Mouse (Mus musculus) left cerebral cortex, postnatal 36 days (tissue): ENCODE results near the gene Lhfpl4. TPM values are rescaled to one million over a fixed set of nuclear protein-coding genes. Genes with fewer than 3 reads are reported as not detected.

Source experiments
- DNase-seq, 2 experiments: peaks; one replicate each; pipeline ENCODE4 v3.0.0; 2021 to 2022; ENCODE audit warnings: low spot score in 2 of 2, mixed read lengths in 1 of 2
- intact Hi-C: fragments of 180-260 bp; cut with DNase I; formaldehyde crosslinking; loops from one replicate; pipeline ENCODE4 v1.15.1; 2025
- total RNA-seq, 2 experiments: library from RNA; stranded (reverse); gene quantifications; 2 replicates each; pipeline ENCODE4 v1.2.3; 2021

Lhfpl4 gene
- total RNA-seq = 10 to 100 TPM; 79.6 to 85.5 TPM

DNA sequence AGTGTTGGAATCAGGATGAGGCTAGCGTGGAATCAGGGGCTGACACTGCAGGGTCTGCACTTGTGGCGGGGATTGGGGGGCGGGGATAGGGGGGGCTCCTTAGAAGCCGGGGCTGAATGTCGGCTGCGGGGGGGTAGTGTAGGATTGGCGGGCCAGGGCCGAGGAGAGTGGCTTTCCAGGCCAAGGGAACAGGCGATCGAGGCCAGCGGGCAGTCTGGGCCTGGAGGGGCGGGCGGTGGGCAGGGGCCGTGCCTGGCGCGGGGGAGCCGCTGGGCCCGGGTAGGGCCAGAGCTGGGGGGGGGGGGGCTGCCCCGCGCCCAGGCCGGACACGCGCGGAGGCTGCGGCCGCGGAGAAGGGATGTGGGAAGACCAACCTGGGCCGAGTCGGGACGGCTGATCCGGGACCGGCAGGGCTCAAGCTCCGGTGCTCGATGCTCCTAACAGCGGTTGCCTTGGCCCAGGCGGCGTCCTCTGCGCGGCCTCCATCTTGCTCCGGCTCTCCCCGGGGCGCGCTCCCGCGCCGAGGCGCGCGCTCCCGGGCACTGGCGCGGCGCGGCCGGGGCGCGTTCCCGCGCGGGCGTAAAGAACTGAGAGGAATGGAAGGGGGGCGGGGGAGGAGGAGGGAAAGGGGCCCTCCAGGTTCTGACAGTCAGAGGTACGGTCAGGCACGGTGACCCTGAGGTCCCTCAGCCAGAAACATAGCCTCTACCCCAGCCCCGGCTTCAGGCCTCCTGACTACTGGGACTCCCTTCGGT is at the start of gene Lhfpl4:
TSS of gene Lhfpl4 (minus strand) at position 544 of the 755 bp plus-strand sequence.
- intact Hi-C loops = loop anchor here (2.0 kb wide), 1 partner anchor 42 kb away; the partner anchor contains the start of gene Mtmr14
- peak; percentile 50 to 79 for DNase-seq

DNA sequence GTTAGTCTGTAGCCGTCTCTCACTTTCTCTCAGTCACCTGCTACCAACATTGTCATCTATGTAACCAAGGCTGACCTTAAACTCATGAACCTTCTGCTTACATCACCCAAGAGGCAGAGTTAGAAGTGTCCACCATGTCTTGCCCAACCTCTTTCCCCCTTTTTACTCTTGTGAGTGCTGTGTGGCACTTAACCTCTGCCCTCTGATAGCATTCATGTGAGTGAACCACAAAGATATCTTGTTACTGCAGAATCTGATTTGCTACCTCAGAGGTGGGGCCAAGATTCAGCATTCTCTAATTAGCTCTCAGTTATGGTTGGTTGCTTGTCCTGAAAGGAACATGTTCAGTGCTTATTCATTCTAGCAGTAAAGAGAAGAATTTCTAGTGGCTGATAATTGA is 47.6 kb upstream of the Lhfpl4 start:
- intact Hi-C loops = no loop called here
- DNase-seq = no peak

DNA sequence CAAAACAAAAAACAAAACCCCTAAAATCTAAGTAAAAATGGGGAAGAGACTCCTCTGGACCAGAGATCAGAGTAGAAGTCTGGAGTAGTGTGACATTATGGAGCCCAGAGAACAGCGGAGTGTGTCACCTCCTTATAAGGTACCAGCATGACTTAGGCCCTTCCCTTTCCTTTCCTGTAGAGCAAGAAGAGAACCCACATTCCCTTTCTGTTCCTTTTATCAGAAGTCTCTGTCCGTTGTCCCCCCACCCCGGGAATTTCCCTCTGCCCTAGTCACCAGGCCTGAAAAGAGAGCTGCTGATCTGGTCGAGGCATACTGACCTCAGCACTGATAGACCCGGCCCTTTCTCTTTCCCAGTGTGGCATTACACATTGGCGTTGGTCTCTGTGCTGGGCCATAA is 43.3 kb upstream of the Lhfpl4 start:
- no peak for DNase-seq
- intact Hi-C loops = loop anchor here (5.0 kb wide), 2 partner anchors 66 to 161 kb away; partner anchors contain the start of gene Setd5

DNA sequence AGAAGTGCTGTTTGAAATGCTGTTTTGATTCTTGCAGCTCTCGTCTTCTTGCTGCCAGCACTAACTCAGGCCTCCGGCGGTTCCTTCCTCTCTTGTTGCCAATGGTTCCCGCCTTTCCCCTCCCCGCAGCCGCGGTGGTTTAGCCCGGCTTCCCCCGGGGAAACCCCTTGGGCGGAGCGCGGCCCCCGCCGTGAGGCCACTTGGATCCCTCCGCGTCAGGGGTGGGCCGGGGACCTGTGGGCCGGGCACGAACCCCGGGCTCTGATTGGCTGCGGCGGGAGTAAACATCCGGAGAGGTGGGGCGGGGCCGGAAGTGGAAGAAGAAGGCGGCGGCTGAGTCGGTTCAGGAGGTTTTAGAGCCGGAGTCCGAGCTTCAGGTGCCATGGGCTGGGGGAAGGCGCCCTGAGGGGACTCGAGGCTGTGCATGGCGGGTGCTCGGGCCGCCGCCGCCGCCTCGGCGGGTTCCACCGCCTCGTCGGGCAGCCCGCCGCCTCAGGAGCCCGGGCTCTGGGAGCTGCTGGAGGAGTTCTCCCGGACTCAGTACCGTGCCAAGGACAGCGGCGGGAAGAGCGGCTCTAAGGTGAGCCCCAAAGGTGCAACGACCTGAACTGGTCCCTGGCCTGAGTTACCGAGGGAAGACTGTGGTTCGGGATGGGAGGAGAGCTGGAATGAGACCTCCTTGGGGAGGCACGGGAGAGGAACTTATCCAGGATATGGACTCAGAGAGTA is 42.5 kb upstream of the Lhfpl4 start, which contains the start of gene Mtmr14:
TSS of gene Mtmr14 (plus strand) at position 302 of the 729 bp plus-strand sequence.
- peak; percentile 99 for DNase-seq
- intact Hi-C loops = loop anchor here (2.0 to 5.0 kb wide), 4 partner anchors 43 to 160 kb away; partner anchors contain the start of genes Brpf1, Lhfpl4 and Setd5

DNA sequence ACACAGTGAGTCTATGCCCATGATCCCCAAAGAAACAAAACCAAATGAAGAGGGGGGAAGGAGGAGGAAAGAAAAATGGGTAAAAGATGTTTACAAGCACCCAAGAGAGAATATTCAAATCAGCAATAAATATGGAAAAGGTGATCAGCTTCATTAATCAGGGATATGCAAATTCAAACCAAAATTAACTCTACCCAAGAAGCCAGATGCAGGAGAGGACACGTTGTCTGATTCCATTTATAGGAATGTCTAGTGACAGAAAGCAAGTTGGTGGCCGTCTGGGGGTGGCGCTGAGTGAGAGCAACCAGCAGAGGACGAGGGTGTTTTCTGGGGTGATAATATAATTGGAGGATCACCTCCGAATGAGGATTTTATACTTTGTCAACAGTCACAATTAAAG is 40.0 kb upstream of the Lhfpl4 start:
- intact Hi-C loops = loop anchor here (5.0 kb wide), 2 partner anchors 63 to 158 kb away; partner anchors contain the start of gene Setd5

DNA sequence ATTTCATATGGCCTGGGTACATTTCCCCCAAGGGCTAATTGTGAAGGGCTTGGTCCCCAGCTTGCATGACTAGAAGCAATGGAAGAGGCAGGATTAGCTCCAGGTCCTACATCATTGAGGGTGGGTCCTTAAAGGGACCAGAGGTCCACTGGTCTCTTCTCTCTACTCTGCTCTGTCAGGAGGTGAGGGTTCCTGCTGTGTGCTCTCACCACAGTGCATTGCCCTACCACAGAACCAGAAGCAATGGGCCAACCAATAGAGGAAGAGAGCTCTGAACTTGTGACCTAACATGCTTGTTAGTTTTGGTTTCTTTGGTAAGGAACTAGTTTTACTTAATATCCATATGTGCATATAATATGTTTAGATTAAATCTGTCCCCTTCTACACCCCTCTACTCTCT is 31.5 kb upstream of the Lhfpl4 start:
- no peak for DNase-seq
- intact Hi-C loops = no loop called here

More for the DNA sequence above, 40.0 kb upstream of the Lhfpl4 start:
- no peak for DNase-seq

DNA sequence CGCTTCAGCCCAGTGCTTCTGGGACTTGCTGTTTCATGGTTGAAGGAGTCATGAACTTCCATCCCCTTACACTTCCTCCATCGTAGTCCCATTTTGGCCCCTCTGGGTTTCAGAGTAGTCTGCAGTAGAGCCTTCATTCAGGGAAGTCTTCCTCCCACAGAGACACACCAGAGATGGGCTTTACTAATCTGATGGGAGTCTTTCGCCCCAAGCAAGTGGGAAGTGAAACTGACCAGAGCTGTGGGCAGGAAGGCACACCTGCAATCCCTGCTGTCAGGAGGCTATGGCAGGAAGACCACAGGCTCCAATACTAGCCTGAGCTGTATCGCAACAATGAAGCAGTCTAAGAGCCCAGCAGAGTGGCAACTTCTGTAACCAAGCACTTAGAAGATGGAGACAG is 30.6 kb upstream of the Lhfpl4 start:
- intact Hi-C loops = no loop called here
- no peak for DNase-seq

DNA sequence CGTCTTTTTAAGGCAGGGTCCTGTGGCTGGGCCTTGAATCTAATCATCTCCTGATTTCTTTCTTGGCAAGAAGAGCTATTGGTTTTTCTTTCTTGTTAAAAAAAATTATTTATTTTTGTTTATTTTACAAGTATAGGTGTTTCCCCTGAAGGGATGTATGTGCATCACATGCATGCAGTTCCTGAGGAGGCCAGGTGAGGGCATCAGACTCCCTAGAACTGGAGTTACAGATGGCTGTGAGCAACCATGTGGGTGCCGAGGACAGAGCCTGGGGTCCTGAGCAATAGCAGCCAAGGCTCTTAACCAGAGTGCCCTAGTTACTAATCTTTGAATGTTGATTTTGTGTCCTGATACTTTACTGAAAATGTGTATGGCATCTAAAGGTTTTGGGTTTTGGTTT is 21.1 kb upstream of the Lhfpl4 start:
- DNase-seq = no peak
- intact Hi-C loops = no loop called here

DNA sequence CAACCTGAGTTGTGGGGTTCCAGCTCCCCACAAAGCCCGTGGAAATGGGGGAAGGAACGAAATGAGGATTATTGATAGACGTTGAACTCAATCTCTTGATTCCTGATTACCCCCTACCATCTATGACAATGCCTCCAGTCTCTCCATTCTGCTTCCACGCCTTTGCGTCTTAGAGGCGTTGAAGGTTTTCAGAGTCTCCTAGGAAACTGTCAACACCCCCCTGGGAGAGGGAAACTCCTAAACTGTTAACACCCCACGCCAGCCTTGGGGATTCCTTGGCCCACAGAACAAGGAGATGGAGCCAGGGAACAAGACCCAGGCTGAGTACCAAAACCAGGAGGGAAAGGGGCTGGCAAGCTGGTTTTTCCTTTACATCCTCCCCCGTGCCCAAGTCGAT is 410 bp upstream of the Lhfpl4 start:
- intact Hi-C loops = loop anchor here (2.0 kb wide), 1 partner anchor 41 kb away; the partner anchor contains the start of gene Mtmr14
- peak in 1 of 2 experiments; percentile 38 for DNase-seq

DNA sequence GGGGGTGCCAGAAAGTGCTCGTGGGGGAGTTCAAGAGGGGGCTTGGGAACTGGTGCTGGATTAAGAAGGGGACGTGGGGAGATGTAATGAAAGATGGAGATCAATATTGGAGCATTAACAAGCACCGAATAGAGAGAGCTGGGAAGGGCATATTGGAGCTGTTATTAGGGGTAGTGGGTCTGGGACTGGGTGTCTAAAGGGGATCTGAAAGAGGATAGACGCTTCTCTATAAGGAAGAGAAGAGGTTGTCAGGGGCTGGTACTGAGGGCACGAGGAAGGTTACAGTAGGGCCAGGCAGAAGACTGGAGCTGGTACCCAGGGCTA is 705 bp downstream of the Lhfpl4 start:
- intact Hi-C loops = loop anchor here (2.0 kb wide), 1 partner anchor 42 kb away; the partner anchor contains the start of gene Mtmr14
- DNase-seq = no peak

DNA sequence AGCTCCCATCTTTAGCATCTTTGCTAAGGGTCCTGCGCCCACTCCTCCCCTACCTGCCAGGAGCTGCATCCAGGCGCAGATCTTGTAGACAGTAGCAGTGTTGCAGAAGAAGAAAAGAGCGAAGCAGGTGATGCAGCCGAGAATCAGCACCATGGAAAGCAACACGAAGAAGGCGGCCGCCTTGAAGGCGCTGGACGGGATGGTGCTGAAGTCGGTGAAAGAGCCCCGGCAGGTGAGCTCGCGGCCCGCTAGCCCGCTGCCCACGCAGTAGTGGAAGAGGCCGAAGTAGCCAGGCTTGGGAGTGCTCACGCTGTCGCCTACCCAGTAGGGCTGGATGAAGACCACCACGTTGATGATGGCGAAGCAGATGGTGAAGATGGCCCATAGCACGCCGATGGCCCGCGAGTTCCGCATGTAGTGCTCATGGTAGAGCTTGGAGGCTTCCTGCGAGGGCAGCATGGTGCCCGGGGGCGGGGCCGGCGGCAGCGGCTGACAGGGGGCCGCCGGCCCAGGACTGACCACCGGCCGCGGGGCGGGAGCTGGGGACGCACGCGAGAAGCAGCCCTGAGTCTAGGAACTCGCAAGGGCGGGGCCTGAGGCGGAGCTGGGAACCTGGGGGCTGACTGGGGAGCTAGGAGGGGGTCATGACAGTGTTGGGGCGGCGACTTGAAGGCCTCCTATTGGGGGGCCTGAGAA is 1.3 kb downstream of the Lhfpl4 start:
- intact Hi-C loops = loop anchor here (2.0 kb wide), 1 partner anchor 43 kb away; the partner anchor contains the start of gene Mtmr14
- peak; percentile 25 to 35 for DNase-seq

DNA sequence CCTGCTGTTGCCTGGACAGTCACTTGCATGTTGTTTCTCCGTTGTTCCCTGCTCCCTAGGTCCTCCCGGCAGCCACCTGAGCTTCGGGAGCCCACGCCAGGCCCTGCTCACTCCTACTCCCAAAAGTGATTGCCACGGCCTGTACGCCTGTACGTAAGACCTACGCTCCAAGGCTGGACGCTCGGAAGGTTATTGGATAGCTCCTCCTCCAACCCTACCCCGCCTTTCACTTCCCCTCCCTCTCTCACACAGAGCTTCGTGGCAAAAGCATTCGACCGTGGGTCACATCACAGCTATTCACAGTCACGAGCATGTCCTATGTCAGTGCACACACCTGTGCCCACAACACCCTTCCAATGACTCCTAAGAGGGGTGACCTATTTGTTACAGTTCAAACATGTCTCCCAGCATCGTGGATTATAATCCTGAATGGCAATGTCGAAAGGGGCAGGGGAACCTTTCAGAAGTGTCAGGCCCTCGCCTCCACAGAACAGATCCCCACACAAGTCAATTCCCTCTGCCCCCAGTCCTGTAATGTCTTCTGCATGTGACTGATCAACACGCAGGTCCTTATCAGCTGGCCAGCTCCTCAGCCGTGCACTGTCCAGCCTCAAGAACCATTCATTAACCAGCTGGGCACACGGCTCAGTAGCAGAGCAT is 10.2 kb downstream of the Lhfpl4 start:
- intact Hi-C loops = no loop called here
- no peak for DNase-seq

DNA sequence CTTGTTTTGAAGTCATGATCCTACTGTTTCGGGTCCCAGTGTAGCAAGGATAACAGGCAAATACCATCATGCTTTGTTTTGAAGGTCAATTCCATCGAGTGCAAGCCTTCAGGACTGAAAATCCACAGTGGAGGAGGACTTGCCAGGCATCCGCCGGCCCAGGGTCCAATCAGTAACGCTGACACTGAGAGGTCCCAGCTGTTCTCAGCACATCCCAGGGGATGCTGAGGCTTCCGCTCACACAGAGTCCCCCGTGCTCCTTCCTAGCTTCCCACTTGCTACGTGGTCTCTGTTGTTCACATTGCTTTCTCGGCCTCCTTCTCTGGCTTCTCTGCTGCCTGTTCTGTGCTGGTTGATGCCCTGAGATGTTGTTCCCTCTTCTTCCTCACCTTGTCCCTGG is 11.0 kb downstream of the Lhfpl4 start:
- no peak for DNase-seq
- intact Hi-C loops = no loop called here

DNA sequence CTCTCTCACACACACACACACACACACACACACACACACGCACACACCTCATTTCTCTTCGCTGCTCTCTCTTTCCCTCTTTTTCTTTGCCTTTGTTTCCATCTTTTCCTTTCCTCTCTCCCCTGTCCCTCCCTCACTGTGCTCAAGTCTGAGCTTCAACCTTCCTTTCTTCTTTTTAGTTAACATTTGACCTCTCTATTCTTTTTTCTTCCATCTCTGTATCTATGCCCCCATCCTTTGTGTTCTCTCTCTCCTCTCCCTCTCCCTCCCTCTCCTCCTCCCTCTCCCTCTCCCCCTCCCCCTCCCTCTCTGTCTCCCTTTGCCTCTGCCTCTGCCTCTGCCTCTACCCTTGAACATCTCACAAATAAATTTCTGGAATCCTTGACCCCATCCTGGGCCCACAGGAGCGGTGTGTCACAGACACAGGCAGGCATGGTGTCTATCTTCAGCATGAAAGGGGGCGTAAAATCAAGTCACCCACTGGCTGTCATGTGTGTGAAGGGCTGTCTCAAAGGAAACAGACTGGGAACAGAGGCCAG is 15.9 kb downstream of the Lhfpl4 start:
- DNase-seq = no peak
- intact Hi-C loops = no loop called here

DNA sequence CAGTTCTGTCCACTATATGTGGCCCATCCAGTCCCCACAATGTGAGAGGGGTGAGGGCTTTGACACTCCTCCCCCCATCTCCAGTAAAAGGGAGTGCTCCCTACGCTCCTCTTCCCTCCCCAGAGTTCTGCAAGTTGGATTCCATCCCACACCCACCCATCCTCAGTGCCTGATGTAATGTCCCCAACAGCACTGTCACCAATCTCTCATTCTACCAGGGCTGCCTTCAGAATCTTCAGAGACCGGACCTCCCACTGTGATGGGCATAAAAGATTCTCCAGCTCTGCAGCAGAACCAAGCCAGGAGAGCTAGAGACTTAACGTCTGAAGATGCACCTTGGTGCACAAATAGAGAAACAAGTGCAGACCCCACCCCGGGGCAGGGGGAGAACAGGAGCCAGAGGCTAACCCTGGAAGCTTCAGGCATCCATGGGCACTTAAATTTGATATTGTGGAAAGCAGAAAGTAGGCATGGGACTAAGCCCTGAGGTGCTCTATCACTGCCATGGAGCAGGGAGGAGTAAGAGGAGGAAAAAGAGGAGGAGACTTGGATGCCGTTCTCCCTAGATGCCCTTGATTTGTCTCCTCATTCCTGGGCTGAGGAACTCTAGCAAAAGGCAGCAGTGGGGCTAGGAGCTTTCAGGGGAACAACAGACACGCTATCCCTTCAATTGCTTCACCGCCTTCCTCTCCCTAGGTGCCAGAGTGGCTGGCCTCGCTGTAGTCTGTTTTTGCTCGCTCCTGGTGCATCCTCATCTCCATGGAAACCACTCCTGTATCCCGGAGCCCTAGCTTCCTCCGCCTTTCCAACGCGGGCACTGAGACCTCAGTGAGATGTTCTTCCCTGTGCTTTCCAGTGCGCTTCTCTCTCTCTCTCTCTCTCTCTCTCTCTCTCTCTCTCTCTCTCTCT is 16.6 kb downstream of the Lhfpl4 start:
- intact Hi-C loops = no loop called here
- peak; percentile 68 to 69 for DNase-seq

DNA sequence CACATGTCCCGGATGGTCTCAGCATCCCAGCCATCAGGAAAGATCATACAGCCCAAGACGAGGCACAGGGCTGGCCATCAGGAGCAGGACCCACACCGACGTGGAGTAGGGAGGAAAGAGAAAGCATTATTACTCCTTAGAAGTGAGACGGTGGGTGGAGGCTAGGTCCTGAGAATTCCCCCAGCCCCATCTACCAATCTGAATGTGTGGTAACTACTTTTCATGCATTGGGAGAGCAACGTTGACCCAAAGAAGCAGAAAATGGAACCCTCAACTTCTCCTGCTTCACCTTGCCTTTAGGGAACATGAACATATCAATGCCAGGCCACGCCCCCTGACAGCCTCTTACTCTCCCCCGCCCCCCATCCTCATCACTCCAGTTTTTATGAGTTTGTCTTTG is 18.6 kb downstream of the Lhfpl4 start:
- DNase-seq = no peak

DNA sequence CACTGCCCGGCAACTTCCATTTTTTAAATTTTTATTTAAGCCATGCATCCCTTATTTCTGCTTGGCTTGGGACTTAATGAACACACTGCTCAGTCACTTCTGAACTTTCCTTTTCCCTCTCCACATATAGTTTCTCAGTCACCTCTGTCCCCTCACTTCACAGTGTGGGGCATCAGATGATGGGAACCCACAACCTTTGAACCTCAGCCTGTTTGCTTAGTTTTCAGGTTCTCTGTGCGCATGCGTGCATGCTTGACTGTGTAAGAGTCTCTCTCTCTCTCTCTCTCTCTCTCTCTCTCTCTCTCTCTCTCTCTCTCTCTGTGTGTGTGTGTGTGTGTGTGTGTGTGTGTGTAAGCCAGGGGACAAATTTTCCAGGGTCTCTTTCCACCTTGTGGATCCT is 19.7 kb downstream of the Lhfpl4 start:
- no peak for DNase-seq
- intact Hi-C loops = no loop called here

More for the DNA sequence above, 18.6 kb downstream of the Lhfpl4 start:
- intact Hi-C loops = no loop called here

DNA sequence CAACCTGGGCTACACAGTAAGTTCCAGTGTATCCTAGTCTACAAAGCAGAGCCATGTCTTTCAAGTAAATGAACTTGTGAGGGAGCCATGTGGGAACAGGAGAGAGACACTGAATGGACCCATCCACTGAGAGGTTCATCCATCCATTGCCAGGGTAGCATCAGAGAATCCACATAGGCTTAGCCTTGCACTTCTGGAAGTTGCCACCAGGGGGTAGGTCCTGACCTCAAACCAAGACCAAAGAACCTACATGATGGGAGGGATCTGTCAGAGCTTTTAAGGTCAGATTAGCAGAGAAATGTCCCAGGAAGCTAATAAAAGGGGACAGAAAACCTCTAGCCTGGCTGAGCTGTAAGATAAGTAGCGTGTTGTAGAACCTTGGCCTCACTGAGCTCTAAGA is 22.6 kb downstream of the Lhfpl4 start:
- intact Hi-C loops = loop anchor here (5.0 kb wide), 1 partner anchor 65 kb away; the partner anchor contains the start of gene Mtmr14

More for the DNA sequence above, 22.6 kb downstream of the Lhfpl4 start:
- peak in 1 of 2 experiments; percentile 34 for DNase-seq
